Mouse (Mus musculus) kidney, adult 2 months (tissue): ENCODE data around the gene Slc44a5.

Source experiments
- CTCF ChIP-seq: fragments of 200-500 bp; conservative IDR thresholded peaks from 2 replicates; pipeline ENCODE4 v1.5.1; 2011; ENCODE audit warnings: low read depth, mild to moderate bottlenecking, control low read depth, low read length, moderate library complexity, mixed read lengths; ENCODE audit not compliant: insufficient read depth, insufficient read length
- POLR2A ChIP-seq: fragments of 200-500 bp; IDR thresholded peaks from one replicate; pipeline ENCODE4 v1.6.1; 2011; ENCODE audit warnings: low read depth, low read length, control low read depth

GRCm38 (mm10) chr3:154215779-154216178, 242.5 kb downstream of the Slc44a5 start:
- TF ChIP-seq CTCF, result no peak
- no peak for TF ChIP-seq POLR2A
